Mouse (Mus musculus) E14TG2a.4 (cell line): ENCODE measurements at regions not wholly inside any gene's neighbourhood (a gene's known extent, or its start where the extent isn't known, plus 50 kb on each side); places are given as distances from the start of the nearest gene placed in this dataset.

Source experiments
- CTCF ChIP-seq: conservative IDR thresholded peaks from 2 replicates; pipeline ENCODE4 v1.5.1; 2014; ENCODE audit warnings: low read length
- NANOG ChIP-seq: IDR thresholded peaks from 2 replicates; pipeline ENCODE4 v1.6.1; 2014; ENCODE audit warnings: borderline replicate concordance, low read length, mixed read lengths
- POU5F1 ChIP-seq: IDR thresholded peaks from 2 replicates; pipeline ENCODE4 v1.6.1; 2014; ENCODE audit warnings: low read length, borderline replicate concordance

- TF ChIP-seq CTCF, result no peak; the same call in 1 of the 2 replicates
- no peak for TF ChIP-seq NANOG
- no peak for TF ChIP-seq POU5F1
Measured at GRCm38 (mm10) chr2:15221910-15222309, 167.0 kb upstream of the Nsun6 start.
